Mouse (Mus musculus) T-helper 17 cell (primary cell): ENCODE data around the gene Higd2a.

Experiments
- in situ Hi-C, 2 experiments: fragments of 300-600 bp; cut with MboI, MseI; formaldehyde crosslinking; loops; 1 replicate in 1 of 2; 2 replicates in 1 of 2; pipeline ENCODE4 v1.15.1; 2025; ENCODE audit warnings: high pct_unique_total_duplicates in 2 of 2

Gene Higd2a

DNA sequence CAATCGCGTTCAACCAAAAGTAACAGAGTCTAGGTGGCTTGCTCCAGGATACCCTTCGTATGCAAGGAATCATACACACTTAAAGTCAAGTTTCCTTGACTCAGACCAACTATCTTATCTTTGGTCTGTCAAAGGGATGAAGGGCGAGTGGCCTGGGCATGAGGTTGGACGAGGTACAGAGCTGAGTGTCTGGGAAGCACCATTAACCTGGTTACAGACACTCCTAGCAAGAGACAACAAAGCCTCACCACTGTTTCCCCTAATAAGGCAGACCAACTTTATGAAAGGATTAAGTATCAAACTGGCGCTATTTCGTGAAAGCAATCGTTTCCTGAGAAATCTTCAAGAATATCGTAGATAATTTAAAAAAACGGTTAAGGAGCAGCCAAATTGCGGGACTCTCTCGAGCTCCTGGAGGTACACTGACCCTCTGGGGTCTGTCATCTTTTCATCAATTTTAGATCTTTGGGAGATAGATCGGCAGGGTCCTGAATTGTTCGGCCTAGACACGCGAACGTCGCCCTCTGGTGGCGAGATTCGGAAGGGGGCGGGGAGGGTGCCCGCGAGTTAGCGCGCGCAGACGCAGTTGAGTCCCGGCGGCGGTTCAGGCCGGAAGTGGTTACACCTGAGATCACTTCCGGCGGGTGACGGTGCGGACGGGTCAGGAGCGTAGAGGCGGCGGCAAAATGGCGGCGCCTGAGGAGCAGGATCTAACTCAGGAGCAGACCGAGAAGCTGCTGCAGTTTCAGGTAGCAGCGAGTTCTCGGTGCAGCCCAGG, 31.3 kb downstream of the Higd2a start, which contains the start of gene Faf2:
Gene Faf2, plus strand, starts transcription at position 630 of the 778 bp plus-strand sequence.
- in situ Hi-C loops, result no loop called here

DNA sequence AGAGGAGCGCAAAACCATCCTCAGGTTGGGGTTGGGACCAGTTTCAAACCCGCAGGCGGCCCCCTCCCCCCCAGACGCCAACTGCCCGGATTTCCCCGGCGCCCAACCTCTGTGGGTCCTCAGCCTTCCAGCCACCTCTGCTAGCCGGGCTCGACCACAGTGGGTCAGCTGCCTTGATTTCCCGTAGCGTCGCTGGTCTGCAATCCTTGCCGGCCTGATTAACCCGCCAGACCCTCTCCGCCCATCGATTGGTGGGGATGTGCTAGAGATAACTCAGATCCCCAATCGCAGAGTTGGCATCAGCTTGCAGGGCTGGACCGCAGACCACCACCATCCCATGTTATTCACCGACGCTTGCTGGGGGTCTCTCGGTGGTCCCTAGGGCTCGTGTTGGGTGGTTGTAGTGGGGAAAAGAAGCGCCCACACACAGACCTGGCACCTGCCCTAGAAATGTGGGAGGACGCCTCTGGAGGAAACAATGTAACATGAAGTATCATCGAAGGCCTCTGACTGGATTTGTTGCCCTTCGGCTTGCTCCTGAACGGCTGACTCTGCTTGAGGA, 32.0 kb downstream of the Higd2a start:
- in situ Hi-C loops, result no loop called here

DNA sequence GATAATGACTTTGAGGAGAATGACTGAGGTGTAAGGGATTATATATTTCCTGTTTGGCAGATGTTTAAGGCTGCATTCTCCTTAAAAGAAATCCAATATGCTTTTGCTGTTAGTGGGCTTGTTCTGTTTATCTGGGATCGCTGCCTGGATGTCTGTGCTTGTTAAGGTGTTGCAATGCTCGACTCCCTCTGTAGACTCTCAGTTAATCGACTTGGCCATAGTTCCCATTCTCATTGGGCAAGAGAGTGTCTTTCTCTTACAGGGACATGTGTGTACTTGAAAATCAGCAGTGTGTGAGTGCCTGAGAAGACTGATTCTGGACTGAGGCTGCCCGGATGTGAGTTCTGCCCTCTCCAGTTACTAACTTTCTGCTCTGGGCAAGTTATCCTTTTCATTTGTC, 39.1 kb downstream of the Higd2a start:
- in situ Hi-C loops, result no loop called here

DNA sequence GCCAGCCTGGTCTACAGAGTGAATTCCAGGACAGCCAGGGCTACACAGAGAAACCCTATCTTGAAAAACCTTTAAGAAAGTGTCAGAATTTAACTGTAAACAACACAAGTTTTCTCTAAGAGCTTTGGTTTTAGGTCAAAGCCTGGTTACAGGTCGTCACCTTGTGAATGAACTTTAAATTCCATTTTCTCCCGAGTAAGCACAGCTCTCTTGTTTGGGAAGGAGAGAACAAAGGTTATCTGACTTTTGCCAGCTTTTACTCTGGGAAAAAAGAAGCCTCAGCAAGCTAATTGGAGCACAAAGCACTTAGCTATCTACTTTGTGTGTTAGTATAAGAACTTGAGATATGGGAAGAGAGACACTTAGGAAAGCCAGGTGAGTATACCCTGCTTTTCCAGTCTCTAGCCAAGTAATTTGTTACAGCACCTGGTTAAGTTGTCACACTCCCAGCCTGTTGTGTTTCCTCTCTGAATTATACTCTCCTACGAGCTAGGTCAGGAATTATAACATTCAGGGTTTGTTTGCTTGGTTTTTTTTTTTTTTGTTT, 42.8 kb downstream of the Higd2a start:
- in situ Hi-C loops, result no loop called here

DNA sequence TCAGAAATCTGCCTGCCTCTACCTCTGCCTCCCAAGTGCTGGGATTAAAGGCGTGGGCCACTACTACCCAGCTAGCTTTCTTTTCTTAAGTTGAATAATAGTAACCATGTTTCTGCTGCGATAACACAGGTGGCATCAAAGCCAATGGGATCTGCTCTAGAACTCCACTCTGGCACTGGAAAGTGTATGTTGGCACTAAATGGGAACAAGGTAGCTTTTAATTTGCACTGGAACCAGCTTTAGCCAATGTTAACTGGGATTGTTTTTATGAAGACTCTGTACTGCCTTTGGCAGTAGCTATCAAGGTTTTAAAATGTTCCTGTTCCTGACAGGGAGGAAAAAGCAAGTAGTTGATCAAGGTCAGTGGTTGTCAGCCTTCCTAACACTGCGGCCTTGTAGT, 45.0 kb downstream of the Higd2a start:
- in situ Hi-C loops, result no loop called here
